Mouse (Mus musculus): ENCODE measurements around the gene Abcb11.

GRCm38 (mm10) chr2:69294508-69294907 is 47.9 kb downstream of the Abcb11 start:
- TF ChIP-seq POLR2A (IDR thresholded peaks at IDR 0.05; ENCODE audit: insufficient read depth, low read length) (no peak), CTCF (IDR thresholded peaks at IDR 0.05; ENCODE audit: low read depth, low read length) (no peak), EP300 (IDR thresholded peaks at IDR 0.05; ENCODE audit: insufficient read depth, low read depth, low read length) (no peak)
